Mouse (Mus musculus) heart, postnatal 0 days (tissue): ENCODE measurements around the gene Zic1. TPM values are rescaled to one million over a fixed set of nuclear protein-coding genes. Genes with fewer than 3 reads are reported as not detected.

ENCODE experiments used
- ATAC-seq: fragments of 200-750 bp; cut with Nextera tagmentation; 2 replicates; pipeline ENCODE4 v1.8.0; 2017; ENCODE audit warnings: low read depth, moderate number of reproducible peaks, moderate library complexity; ENCODE audit not compliant: insufficient read depth
- DNase-seq: peaks from one replicate; pipeline ENCODE4 v3.0.0-alpha.2; 2016; ENCODE audit warnings: low spot score
- H3K27ac ChIP-seq: fragments of 300-500 bp; sonication (generic); 2 replicates; pipeline ENCODE4 v1.5.1; 2014; ENCODE audit warnings: low read depth, mild to moderate bottlenecking
- H3K27me3 ChIP-seq: fragments of 300-500 bp; sonication (generic); 2 replicates; pipeline ENCODE4 v1.6.1; 2014; ENCODE audit warnings: low read length, mixed read lengths; ENCODE audit not compliant: control insufficient read depth, insufficient read depth
- H3K36me3 ChIP-seq: fragments of 300-500 bp; sonication (generic); replicated peaks from 2 replicates; pipeline ENCODE4 v1.6.1; 2014; ENCODE audit warnings: low read length, mixed read lengths; ENCODE audit not compliant: control insufficient read depth, insufficient read depth
- H3K4me1 ChIP-seq: fragments of 300-500 bp; sonication (generic); 2 replicates; pipeline ENCODE4 v1.6.1; 2014; ENCODE audit warnings: antibody characterized with exemption; ENCODE audit not compliant: control insufficient read depth, insufficient read depth
- H3K4me2 ChIP-seq: fragments of 300-500 bp; sonication (generic); 2 replicates; pipeline ENCODE4 v1.6.1; 2014; ENCODE audit warnings: low read depth, mild to moderate bottlenecking, low read length, moderate library complexity
- H3K4me3 ChIP-seq: fragments of 300-500 bp; sonication (generic); 2 replicates; pipeline ENCODE4 v1.5.1; 2014; ENCODE audit warnings: low read depth, low read length
- H3K9ac ChIP-seq: fragments of 300-500 bp; sonication (generic); replicated peaks from 2 replicates; pipeline ENCODE4 v1.6.1; 2014; ENCODE audit warnings: low read depth, low read length, mixed read lengths
- H3K9me3 ChIP-seq: fragments of 300-500 bp; sonication (generic); replicated peaks from 2 replicates; pipeline ENCODE4 v1.6.1; 2016; ENCODE audit warnings: low read length; ENCODE audit not compliant: control insufficient read depth
- CTCF ChIP-seq: IDR thresholded peaks from 2 replicates; pipeline ENCODE4 v1.5.1; 2016; ENCODE audit warnings: antibody characterized with exemption, control low read depth, low read depth
- EP300 ChIP-seq: IDR thresholded peaks from 2 replicates; pipeline ENCODE4 v1.6.1; 2016; ENCODE audit warnings: antibody characterized with exemption, low read depth
- WGBS: fragments of 180-500 bp; shearing (Covaris S2); extraction: QIAGEN DNeasy Blood & Tissue Kit; methylation state at CpG from one replicate; pipeline ENCODE4 v1.1.7; 2014; 5-methylcytosine and 5-hydroxymethylcytosine counted together
- polyA plus RNA-seq: library from polyadenylated mRNA; unstranded; fragments of >200 nt; fragmentation: Nextera tagmentation; extraction: Ambion mirVana; gene quantifications from 2 replicates; pipeline ENCODE4 v1.2.1, GENCODE M21; 2015
- total RNA-seq: library from RNA; depleted of rRNA; stranded (reverse); fragments of >200 nt; gene quantifications from 2 replicates; pipeline ENCODE4 v1.2.3, GENCODE M21; 2014; ENCODE audit warnings: low replicate concordance

Gene Zic1
- total and polyA plus RNA-seq, 2 experiments from 2014 or later, result not detected

- Histone ChIP-seq H3K9me3 (no peaks in the 10 kb centered on the region), H3K4me1 (no peaks in the 10 kb centered on the region), H3K4me3 (no peak overlapping the region), H3K27ac (no peak overlapping the region), H3K36me3 (no peaks in the 10 kb centered on the region), H3K27me3 (peaks cover 100% of the 10 kb centered on the region), H3K9ac (no peak overlapping the region), H3K4me2 (no peak overlapping the region)
- DNase-seq (no peak), ATAC-seq (no peak)
- no peak for TF ChIP-seq CTCF
- TF ChIP-seq EP300, result no peak
- WGBS, result 11% methylated on average over 4 of the region's 4 CpGs
These were observed 9.1 kb upstream of the Zic1 start for GRCm38 (mm10) chr9:91374665-91375064.

GRCm38 (mm10) chr9:91373811-91374575, 8.4 kb upstream of the Zic1 start:
- 17% methylated on average over 3 of the region's 3 CpGs for WGBS
- TF ChIP-seq EP300 (no peak), CTCF (no peak)

GRCm38 (mm10) chr9:91371608-91372007, 6.0 kb upstream of the Zic1 start:
- no peak overlapping the region for H3K27ac ChIP-seq
- H3K4me2 ChIP-seq, result no peak overlapping the region
- peaks cover 100% of the 10 kb centered on the region for H3K27me3 ChIP-seq
- H3K9ac ChIP-seq, result no peak overlapping the region
- TF ChIP-seq EP300, result no peak
- no peak for TF ChIP-seq CTCF
- H3K36me3 ChIP-seq, result no peaks in the 10 kb centered on the region
- H3K9me3 ChIP-seq, result no peaks in the 10 kb centered on the region
- no peaks in the 10 kb centered on the region for H3K4me1 ChIP-seq
- DNase-seq, result no peak
- WGBS, result 18% methylated on average over 4 of the region's 4 CpGs
- ATAC-seq, result no peak
- no peak overlapping the region for H3K4me3 ChIP-seq

More at GRCm38 (mm10) chr9:91373811-91374575, 8.4 kb upstream of the Zic1 start:
- ATAC-seq (no peak), DNase-seq (no peak)
- Histone ChIP-seq H3K27me3 (peaks cover 100% of the 10 kb centered on the region), H3K27ac (no peak overlapping the region), H3K4me3 (no peak overlapping the region), H3K4me1 (no peaks in the 10 kb centered on the region), H3K4me2 (no peak overlapping the region), H3K9me3 (no peaks in the 10 kb centered on the region), H3K36me3 (no peaks in the 10 kb centered on the region), H3K9ac (no peak overlapping the region)

GRCm38 (mm10) chr9:91371011-91371410, 5.4 kb upstream of the Zic1 start:
- DNase-seq (no peak), ATAC-seq (no peak)
- Histone ChIP-seq H3K9ac (no peak overlapping the region), H3K4me3 (no peak overlapping the region), H3K27ac (no peak overlapping the region), H3K36me3 (no peaks in the 10 kb centered on the region), H3K9me3 (no peaks in the 10 kb centered on the region), H3K4me1 (no peaks in the 10 kb centered on the region), H3K27me3 (peaks cover 100% of the 10 kb centered on the region), H3K4me2 (no peak overlapping the region)
- TF ChIP-seq CTCF (no peak), EP300 (no peak)

- DNase-seq (no peak), ATAC-seq (no peak)
- H3K4me1 ChIP-seq, result no peaks in the 10 kb centered on the region
- no peaks in the 10 kb centered on the region for H3K9me3 ChIP-seq
- no peak overlapping the region for H3K4me2 ChIP-seq
- H3K36me3 ChIP-seq, result no peaks in the 10 kb centered on the region
- no peak overlapping the region for H3K4me3 ChIP-seq
- no peak overlapping the region for H3K9ac ChIP-seq
- H3K27ac ChIP-seq, result no peak overlapping the region
- peaks cover 100% of the 10 kb centered on the region for H3K27me3 ChIP-seq
- no peak for TF ChIP-seq EP300
- no peak for TF ChIP-seq CTCF
- 18% methylated on average over 6 of the region's 6 CpGs for WGBS
These were observed 4.6 kb upstream of the Zic1 start for GRCm38 (mm10) chr9:91370191-91370708.
